Mouse (Mus musculus): ENCODE results near the gene 0610030E20Rik.

The 0610030E20Rik gene

DNA sequence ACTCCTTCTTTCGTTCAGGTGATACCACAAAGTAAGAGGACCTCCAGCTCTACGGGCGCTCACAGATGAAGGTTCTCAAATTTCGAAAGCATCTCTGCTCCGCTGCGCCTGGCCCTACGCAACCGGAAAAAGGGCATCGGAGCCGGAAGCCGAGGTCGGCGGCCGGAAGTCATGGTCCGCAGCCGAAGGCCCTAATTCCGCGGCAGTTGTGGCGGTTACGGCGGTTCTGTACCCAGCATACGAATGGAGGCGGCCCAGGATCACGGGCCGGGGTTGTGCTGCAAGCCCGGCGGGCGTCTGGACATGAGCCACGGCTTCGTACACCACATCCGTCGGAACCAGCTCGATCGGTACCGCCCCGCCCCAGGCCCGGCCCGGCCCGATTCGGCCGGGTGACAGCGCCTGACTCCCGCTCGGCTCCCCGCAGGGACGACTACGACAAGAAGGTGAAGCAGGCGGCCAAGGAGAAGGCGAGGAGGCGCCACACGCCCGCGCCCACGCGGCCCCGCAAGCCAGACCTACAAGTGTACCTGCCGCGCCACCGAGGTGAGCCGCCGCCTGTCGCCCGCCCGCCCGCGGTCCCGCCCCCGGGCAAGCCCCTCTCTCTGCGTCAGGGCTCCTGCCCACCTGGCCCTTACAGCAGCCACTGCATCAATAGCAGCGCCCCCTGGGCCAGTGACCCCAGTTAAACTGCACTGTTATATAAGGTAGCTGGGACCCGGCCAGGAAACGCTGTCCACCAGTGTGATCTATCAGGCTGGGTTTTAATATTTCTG lies at the start of gene 0610030E20Rik:
Gene 0610030E20Rik (plus strand): TSS at position 152 of the 776 bp plus-strand sequence.
- peak; percentile 79 to 84 for DNase-seq

GRCm38 (mm10) chr6:72297825-72298224 lies 49.3 kb upstream of the 0610030E20Rik start:
- peak in 1 of 2 experiments; percentile 19 for DNase-seq

DNA sequence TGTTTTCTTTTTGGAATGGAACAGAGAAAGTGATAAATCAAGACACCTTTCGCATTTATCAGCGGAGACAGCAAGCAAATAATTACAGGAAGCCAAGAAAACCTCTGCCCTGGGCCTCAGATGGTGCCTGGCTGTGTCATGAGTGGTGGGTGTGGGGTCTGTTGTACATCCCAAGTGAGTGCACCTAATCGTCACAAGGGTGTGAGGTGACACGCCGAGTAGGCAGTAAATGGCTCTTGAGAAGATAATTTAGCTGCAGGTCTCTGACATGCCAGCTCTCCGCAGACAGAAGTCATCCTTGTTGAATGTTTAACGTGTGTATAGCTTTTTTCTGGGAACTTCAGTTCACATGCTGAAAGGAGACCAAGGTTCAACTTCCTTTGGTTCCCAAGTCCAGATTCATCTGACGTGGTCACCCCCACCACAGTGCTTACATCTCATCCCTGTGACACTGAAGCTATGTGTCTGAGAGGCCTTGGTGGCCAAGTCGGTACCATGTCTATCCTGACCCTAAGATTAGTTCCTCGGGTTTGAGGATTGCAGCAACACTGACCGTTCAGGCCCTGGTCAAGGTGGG lies 44.7 kb upstream of the 0610030E20Rik start:
- no peak for DNase-seq

DNA sequence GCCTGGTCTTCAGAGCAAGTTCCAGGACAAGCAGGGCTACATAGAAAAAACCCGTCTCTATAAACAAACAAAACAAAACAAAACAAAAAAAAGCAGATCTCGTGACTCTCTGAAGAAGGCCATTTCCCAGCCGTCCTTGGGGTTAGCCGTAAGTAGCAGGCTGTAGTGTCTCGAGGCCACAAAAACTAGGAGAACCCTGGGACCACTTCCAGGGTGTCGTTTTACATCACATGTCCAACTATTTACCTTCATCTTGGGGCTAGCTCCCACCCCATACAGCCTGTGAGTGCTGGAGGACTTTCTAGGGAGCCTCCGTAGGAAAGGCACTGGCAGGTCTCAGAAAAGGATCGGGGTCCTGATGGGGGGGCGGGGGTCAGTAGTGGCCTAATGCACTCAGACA lies 43.6 kb upstream of the 0610030E20Rik start:
- no peak for DNase-seq

DNA sequence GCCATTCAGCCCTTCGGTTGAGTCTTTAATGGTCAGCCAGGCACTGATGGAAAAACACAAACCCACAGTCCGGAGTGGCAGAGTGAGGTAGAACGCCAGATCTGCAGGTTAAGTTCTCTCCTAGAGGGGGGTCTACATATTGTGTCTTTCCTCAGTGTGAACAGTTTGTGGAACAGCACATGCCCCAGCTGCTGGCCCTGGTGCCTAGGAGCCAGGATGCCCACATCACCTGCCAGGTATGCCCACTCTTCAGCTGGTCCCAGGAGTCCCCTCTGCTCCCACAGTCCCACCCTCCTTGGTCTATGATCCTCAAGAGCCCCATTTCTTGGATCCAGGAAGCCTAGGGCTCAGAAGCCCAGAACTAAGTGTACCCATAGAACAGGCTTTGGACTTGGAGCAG lies 34.9 kb upstream of the 0610030E20Rik start:
- DNase-seq = no peak

DNA sequence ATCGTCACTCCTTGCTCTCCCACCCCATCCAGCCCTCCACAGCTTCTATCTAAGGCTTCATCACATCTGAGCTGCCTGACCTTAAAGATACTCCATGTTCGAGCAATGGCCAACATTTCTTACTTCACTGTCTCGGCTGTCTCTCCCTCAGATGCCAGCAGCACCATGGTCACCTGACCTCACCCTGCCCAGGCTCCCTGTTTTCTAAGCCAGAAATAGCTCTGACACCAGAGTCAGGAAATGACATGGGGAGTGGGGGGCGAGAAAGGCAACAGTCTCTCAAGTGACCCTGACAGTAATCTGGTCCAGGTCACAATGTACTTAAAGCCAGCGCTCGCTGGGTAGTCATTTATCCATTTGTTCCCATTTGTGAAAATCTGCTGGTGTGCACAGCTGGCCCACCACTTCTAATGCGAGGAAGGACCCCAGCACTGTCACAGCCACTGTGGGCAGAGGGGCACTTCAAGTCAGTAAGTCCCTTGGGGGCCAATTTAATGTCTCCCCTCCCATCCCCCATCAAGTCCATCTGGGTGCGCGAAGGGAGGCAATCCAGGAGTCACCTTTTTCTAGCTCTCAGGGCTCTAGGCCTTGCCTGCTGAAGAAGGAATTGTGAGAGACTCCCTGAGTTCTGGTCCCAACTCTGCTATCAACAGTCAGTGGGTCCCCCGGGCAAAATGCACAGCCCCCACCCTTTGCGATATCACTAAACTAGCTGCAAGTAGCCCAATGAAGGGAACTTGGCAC lies 33.8 kb upstream of the 0610030E20Rik start:
- no peak for DNase-seq

DNA sequence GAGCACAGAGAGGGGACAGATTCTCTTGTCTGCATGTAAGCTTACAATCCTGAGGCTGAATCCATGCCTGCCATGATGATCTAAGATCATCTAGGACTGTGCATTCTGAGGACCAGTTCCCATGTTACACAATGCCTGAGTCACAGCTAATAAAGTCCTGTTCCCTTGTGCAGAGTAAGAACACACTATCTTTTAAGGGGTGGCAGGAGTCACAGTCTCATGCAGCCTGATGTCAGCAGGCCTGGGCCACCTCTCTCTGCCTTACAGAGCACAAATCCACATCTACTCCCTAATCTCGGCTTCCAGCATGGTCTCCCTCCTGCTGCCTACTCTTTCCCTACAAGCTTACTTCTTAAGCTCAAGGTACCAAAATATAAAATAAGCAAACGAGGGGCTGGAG lies 31.7 kb upstream of the 0610030E20Rik start:
- no peak for DNase-seq

- no peak for DNase-seq
Measured at GRCm38 (mm10) chr6:72316044-72316443, 31.1 kb upstream of the 0610030E20Rik start.

- DNase-seq = no peak
Measured at GRCm38 (mm10) chr6:72318440-72318839, 28.7 kb upstream of the 0610030E20Rik start.

DNA sequence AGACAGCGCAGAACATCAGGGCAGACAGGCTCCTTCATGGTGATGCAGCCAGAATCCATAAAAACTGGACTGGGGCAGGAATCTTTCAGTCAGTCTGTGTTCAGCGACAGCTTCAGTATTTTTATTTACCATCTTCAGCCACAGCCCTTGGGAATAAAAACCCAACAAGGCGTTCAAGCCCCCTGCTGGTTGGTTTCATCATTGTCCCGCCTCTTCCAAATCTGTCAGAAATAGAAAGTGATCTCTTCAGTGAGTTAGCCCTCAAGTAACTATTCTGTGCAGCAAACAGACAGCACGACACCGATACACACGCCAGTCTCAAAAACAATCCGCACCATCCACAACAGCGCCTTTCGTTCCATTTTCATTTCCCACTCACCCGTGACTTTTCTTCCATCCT lies 28.1 kb upstream of the 0610030E20Rik start:
- DNase-seq = no peak

DNA sequence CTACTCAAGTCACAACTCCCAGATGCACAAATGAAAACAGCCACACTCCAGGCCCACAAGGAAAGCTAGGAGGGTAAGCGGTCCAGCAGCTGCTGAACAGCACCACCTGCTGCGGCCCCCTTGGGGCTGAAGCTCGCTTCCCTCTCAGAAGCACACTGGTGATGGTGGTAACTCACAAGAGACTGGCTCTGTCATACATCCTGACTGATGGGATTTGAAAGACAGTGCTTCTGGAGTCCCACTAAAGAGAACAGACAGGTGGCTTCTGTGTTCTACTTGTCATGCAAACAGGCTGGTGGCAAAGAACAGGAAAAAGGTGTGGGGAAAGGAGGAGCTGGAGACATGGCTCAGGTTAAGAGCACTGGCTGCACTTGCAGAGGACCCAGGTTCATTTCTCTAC lies 24.2 kb upstream of the 0610030E20Rik start:
- no peak for DNase-seq

DNA sequence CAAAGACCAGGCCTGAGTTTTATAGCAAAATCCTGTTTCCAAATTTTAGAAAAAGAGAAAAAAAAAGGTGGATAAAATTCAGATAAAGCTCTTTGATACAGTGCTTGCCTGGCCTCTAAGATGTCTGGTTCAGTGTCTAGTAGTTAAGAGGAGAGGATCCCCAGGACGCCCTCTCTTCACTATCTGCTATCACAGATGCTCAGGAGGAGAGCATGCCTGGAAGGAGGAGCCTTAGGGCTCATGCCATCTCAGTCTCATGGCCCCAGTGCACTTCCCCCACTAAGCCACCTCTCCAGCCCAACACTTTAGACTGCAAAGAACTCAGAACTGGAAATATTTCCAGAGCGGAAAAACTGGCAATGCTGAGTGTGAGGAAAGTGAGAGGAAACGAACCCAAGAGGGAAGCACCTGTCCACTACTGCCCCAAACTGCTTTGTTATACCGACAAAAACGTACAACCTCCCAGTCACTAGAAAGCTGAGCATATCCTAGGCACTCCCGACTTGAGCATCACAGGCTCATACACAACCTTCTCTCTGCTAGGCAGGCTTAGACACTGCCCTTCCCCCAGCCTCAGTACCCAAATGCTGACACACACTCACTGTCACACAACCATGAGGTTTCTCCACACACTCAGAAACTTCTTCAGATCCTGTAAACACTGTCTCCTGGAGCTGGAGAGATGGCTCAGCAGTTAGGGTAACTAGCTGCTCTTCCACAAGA lies 23.2 kb upstream of the 0610030E20Rik start:
- no peak for DNase-seq

- DNase-seq = no peak
Measured at GRCm38 (mm10) chr6:72326274-72326673, 20.8 kb upstream of the 0610030E20Rik start.

GRCm38 (mm10) chr6:72329019-72329418 lies 18.1 kb upstream of the 0610030E20Rik start:
- DNase-seq = no peak

GRCm38 (mm10) chr6:72330133-72330532 lies 17.0 kb upstream of the 0610030E20Rik start:
- no peak for DNase-seq

GRCm38 (mm10) chr6:72333111-72333510 lies 14.0 kb upstream of the 0610030E20Rik start:
- no peak for DNase-seq

GRCm38 (mm10) chr6:72340481-72340880 lies 6.6 kb upstream of the 0610030E20Rik start:
- no peak for DNase-seq

GRCm38 (mm10) chr6:72344396-72345073 lies 2.6 kb upstream of the 0610030E20Rik start:
- DNase-seq = no peak

DNA sequence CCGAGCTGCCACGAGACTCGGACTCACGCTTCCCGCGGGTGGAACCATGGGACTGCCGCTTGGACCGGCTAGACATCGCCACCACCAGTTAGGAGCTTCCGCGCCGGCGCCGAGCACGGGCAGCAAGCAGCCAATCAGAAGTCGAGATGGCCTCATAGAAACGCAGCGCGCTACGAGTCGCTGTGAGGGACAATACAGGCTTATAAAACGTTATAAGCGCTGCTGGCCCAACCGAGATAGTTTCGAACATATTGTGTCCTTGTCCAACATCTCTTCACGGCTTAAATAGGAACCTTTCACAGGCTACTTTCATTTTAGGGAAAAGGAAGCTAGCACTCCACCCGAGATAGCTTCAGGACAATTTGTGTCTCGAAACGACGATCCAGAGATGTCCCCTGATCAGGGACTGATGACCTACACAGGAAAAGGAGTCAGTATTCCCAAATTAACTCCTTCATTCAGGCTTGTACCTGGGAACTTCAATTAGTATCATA lies 2.0 kb upstream of the 0610030E20Rik start, which contains the start of gene Usp39:
Gene Usp39 (minus strand): TSS at position 111 of the 494 bp plus-strand sequence.
- DNase-seq = peak; percentile 96 to 97

DNA sequence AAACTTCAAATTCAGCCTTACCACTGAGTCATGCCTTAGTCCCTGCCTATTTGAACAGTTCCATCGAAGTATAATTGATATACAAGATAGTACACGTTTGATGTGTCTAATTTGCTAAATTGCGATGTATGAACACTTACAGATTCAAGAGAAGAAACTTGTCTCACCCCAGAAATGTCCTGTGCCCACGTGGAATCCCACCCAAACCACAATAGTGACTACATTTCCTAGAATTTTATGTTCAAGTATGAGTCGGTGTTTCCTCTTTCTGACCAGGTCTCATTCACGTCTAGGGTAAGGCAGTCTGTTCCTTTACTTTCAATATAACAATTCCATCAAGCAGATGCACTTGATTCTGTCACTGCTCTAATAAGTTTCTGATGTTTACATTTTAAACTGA lies 1.5 kb upstream of the 0610030E20Rik start:
- DNase-seq = no peak

DNA sequence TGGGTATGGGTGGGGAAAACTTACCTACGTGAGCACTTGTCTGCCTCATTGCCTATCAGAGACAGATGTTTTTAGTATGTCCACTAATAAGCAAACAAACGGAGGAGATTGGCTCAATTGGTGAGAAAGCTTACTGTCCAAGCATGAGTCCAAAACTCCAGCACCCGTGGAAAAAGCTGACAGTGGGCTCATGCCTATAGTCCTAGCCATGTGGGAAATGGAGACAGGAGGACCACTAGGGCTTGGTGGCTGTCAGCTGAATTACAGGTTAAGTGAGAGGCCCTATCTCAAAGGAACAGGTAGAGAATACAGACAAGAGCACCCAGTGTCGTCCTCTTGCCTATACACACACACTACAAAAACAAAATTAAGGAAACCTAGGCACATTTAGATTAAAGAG lies 856 bp upstream of the 0610030E20Rik start:
- DNase-seq = peak in 1 of 2 experiments; percentile 10

DNA sequence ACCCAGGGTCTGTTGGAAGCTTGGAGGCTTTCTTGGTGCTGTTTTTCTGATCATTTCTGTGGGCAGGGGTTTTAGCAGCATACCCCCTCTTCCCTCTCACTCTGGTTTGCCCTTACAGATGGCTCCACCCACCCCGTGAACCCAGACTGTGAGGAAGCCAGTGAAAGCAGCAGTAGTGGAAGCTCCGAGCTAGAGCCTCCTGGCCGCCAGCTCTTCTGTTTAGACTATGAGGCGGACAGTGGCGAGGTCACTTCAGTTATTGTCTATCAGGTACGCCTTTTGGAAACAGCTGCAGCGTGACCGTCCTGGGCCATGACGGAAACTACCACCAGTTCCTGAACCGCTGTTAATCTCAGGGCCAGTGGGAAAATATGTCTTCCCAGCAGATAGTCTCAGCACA lies 1.3 kb downstream of the 0610030E20Rik start:
- DNase-seq = no peak
